Mouse (Mus musculus) E14TG2a.4 (cell line): ENCODE results near the gene Fras1.

Experiments used
- CTCF ChIP-seq: conservative IDR thresholded peaks from 2 replicates; pipeline ENCODE4 v1.5.1; 2014; ENCODE audit warnings: low read length
- POU5F1 ChIP-seq: IDR thresholded peaks from 2 replicates; pipeline ENCODE4 v1.6.1; 2014; ENCODE audit warnings: low read length, borderline replicate concordance

DNA sequence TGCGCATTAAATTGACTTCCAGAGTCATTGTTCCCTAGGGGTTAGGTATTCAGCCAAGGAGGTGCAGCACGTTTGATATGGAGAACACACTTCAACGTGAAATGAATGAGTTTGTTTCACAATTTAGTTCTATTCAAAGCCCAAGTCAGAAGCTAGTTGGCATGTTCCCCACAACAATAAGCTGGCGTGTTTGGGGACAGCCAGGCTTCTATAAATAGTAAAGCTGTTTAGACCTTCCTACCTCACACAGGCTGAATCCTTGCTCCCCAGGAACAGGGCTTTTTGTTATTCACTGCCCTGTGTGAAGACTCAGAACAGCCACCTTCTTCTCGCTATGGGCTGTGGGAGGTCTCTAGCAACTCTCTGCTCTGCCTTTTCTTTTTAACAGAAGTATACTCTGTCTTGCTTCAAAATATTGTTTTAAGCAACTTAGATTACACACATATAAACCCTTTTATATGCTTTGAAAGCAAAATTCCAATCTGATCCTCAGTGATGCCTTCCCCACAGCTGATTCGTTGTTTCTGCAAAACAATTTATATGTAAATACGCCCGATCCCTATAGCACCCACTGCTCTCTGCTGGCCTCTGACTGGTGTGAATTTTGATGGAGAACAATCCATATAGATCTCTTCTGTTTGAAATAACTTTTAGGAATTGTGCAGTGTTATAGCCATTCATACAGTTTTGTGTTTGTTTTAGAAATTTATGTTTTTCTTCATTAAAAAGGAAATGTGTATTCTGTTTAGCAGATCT lies 184.5 kb downstream of the Fras1 start:
- no peak for TF ChIP-seq CTCF
- TF ChIP-seq POU5F1, result no peak
